Mouse (Mus musculus) brain, embryonic 14.5 days (tissue): ENCODE measurements around the gene Tff1.

Experiments used
- CTCF ChIP-seq: fragments of 200-500 bp; IDR thresholded peaks from 2 replicates; pipeline ENCODE4 v1.5.1; 2012; ENCODE audit warnings: inconsistent platforms, mild to moderate bottlenecking, moderate library complexity, borderline replicate concordance; ENCODE audit not compliant: insufficient read depth, insufficient read length; ENCODE audit errors: extremely low read depth
- POLR2A ChIP-seq: fragments of 200-500 bp; IDR thresholded peaks from 2 replicates; pipeline ENCODE4 v1.6.1; 2012; ENCODE audit warnings: mild to moderate bottlenecking, inconsistent platforms, borderline replicate concordance; ENCODE audit not compliant: poor library complexity, insufficient read depth, insufficient read length, severe bottlenecking; ENCODE audit errors: extremely low read depth

- no peak for TF ChIP-seq CTCF
- TF ChIP-seq POLR2A = no peak
Measured at GRCm38 (mm10) chr17:31191825-31192224, 26.7 kb upstream of the Tff1 start.
